Mouse (Mus musculus) limb, embryonic 11.5 days (tissue): ENCODE data around the gene C2cd2l. TPM values are rescaled to one million over a fixed set of nuclear protein-coding genes. Genes with fewer than 3 reads are reported as not detected.

Source experiments
- ATAC-seq: fragments of 200-750 bp; cut with Nextera tagmentation; 2 replicates; pipeline ENCODE4 v1.8.0; 2017; ENCODE audit warnings: low read depth; ENCODE audit not compliant: insufficient number of reproducible peaks, low FRiP score, low TSS enrichment
- DNase-seq: peaks from one replicate; pipeline ENCODE4 v3.0.0-alpha.2; 2015; ENCODE audit warnings: low spot score
- H3K27ac ChIP-seq: fragments of 300-500 bp; sonication (generic); replicated peaks from 2 replicates; pipeline ENCODE4 v1.5.1; 2014; ENCODE audit warnings: low read depth, mild to moderate bottlenecking, low read length
- H3K27me3 ChIP-seq: fragments of 300-500 bp; sonication (generic); 2 replicates; pipeline ENCODE4 v1.6.1; 2014; ENCODE audit warnings: mild to moderate bottlenecking, low read length, mixed read lengths; ENCODE audit not compliant: control insufficient read depth, insufficient read depth
- H3K36me3 ChIP-seq: fragments of 300-500 bp; sonication (generic); 2 replicates; pipeline ENCODE4 v1.6.1; 2014; ENCODE audit warnings: mild to moderate bottlenecking, low read length, moderate library complexity, mixed read lengths; ENCODE audit not compliant: control insufficient read depth, insufficient read depth
- H3K4me1 ChIP-seq: fragments of 300-500 bp; sonication (generic); 2 replicates; pipeline ENCODE4 v1.6.1; 2014; ENCODE audit warnings: low read length, mixed read lengths; ENCODE audit not compliant: control insufficient read depth, insufficient read depth
- H3K4me2 ChIP-seq: fragments of 300-500 bp; sonication (generic); 2 replicates; pipeline ENCODE4 v1.6.1; 2014; ENCODE audit warnings: low read depth, mild to moderate bottlenecking, moderate library complexity; ENCODE audit not compliant: severe bottlenecking
- H3K4me3 ChIP-seq: fragments of 300-500 bp; sonication (generic); 2 replicates; pipeline ENCODE4 v1.5.1; 2014; ENCODE audit warnings: low read depth, low read length
- H3K9ac ChIP-seq: fragments of 300-500 bp; sonication (generic); 2 replicates; pipeline ENCODE4 v1.6.1; 2014; ENCODE audit warnings: mild to moderate bottlenecking, low read length
- H3K9me3 ChIP-seq: fragments of 300-500 bp; sonication (generic); 2 replicates; pipeline ENCODE4 v1.6.1; 2016; ENCODE audit warnings: low read length; ENCODE audit not compliant: control insufficient read depth
- WGBS: fragments of 180-500 bp; shearing (Covaris S2); extraction: QIAGEN DNeasy Blood & Tissue Kit; methylation state at CpG from one replicate; pipeline ENCODE4 v1.1.7; 2014; 5-methylcytosine and 5-hydroxymethylcytosine counted together
- polyA plus RNA-seq: library from polyadenylated mRNA; unstranded; fragments of >200 nt; fragmentation: Nextera tagmentation; extraction: Ambion mirVana; gene quantifications from 2 replicates; pipeline ENCODE4 v1.2.1, GENCODE M21; 2014

C2cd2l gene
- polyA plus RNA-seq, 1 experiment from 2014 or later: 6.5 TPM

DNA sequence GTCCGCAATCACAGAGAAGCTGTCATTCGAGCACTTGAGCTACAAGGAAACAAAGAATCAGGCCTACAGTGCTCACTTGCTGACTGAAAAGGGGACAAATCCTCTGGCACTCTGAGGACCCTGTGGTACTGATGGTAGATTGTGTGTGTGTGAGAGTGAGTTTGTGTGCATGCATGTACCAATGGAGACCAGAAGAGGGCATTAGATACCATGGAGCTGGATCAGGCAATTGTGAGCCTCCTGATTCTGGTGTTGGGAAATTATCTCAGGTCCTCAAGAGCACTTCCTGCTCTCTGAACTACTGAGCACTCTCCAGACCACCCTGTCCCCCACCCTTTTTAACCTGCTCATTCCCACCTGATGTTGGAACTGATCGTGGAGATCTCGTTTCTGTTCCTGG lies 28.5 kb upstream of the C2cd2l start:
- ATAC-seq (no peak), DNase-seq (no peak)
- Histone ChIP-seq H3K4me3 (no peak overlapping the region), H3K36me3 (peaks cover 28% of the 10 kb centered on the region), H3K27me3 (no peaks in the 10 kb centered on the region), H3K9ac (no peak overlapping the region), H3K27ac (no peak overlapping the region), H3K4me1 (no peaks in the 10 kb centered on the region), H3K4me2 (no peak overlapping the region), H3K9me3 (no peaks in the 10 kb centered on the region)
- WGBS: 91% methylated on average over 4 of the region's 4 CpGs

DNA sequence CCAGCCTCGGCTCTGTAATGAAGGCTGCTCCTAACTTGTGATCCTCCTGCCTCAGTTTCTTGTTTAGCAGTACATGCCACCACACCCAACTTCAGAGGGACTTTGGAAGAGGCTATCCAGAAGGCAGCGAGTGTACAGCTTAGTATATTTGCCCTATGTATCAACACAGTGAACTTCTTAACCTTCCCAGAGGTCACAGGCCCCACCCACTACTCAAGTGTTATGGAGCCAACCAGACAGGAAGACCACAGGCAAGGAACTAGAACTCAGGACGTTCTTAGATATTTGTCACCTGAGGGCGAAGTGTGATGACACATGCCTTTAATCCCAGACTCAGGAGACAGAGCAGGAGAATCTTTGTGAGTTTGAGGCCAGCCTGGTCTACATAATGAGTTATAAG lies 27.5 kb upstream of the C2cd2l start:
- H3K4me3 ChIP-seq: no peak overlapping the region
- no peaks in the 10 kb centered on the region for H3K27me3 ChIP-seq
- no peak overlapping the region for H3K27ac ChIP-seq
- no peaks in the 10 kb centered on the region for H3K9me3 ChIP-seq
- ATAC-seq: no peak
- no peaks in the 10 kb centered on the region; the same call in 1 of the 2 replicates for H3K4me1 ChIP-seq
- DNase-seq: no peak
- no peak overlapping the region for H3K9ac ChIP-seq
- peaks cover 23% of the 10 kb centered on the region for H3K36me3 ChIP-seq
- 85% methylated on average over 4 of the region's 4 CpGs for WGBS
- H3K4me2 ChIP-seq: no peak overlapping the region

DNA sequence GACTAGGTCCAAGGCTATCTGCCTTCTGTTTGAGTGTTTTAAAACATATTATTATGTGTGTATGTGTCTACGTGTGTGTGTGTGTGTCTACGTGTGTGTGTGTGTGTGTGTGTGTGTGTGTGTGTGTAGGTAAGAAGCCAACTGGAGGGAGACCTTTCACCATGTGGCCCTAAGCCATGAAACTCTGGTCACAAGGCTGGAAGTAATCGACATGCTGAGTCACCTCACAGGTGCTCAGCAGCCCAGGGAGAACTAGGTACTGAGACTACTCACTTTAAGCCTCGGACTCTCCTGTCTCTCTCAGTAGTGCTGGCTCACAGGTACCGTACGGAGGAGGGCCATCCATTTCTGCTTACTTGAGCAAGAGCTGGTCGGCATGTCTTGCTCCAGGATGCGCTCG lies 27.1 kb upstream of the C2cd2l start:
- DNase-seq: no peak

DNA sequence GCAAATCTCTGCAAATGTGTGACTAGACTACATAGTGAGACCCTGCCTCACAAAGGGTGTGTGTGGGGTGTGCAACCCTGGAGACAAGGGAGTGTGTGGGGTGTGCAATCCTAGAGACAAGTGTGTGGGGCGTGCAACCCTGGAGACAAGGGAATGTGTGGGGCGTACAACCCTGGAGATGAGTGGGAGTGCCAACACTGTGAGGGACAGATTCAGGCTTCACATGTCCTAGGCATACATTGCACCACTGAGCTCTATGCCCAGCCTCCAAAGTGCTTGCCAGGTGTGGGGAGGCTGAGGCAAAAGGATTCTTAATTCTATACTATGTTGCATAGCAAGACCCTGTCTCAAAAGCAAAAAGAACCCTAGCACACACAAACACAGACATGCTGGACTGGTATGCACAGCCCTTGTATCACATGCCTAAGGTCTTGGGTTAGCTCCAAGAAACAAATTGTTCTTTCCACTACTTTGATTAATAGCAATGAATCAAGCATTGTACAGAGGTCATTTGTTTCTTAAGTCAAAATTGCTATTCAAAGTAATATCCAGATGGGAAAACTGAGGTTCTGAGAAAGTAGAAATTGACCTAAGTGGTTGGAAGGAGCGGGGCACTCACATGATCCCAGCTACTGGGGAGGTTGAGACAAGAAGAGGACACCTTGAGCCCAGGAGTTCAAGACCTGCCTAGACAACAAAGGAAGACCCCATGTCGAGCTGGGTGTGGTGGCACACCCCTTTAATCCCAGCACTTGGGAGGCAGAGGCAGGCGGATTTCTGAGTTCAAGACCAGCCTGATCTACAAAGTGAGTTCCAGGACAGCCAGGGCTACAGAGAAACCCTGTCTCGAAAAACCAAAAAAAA lies 25.7 kb upstream of the C2cd2l start:
- Histone ChIP-seq H3K4me2 (no peak overlapping the region), H3K27me3 (no peaks in the 10 kb centered on the region), H3K4me1 (no peaks in the 10 kb centered on the region; the same call in none of the 2 replicates), H3K9me3 (no peaks in the 10 kb centered on the region), H3K4me3 (no peak overlapping the region), H3K9ac (no peak overlapping the region), H3K27ac (no peak overlapping the region), H3K36me3 (peaks cover 16% of the 10 kb centered on the region)
- no peak for ATAC-seq
- no peak for DNase-seq
- 87% methylated on average over 6 of the region's 6 CpGs for WGBS

More for the DNA sequence above, 27.1 kb upstream of the C2cd2l start:
- no peaks in the 10 kb centered on the region for H3K27me3 ChIP-seq
- H3K9ac ChIP-seq: no peak overlapping the region
- H3K9me3 ChIP-seq: no peaks in the 10 kb centered on the region
- no peak overlapping the region for H3K27ac ChIP-seq
- H3K4me3 ChIP-seq: no peak overlapping the region
- peaks cover 19% of the 10 kb centered on the region for H3K36me3 ChIP-seq
- no peak overlapping the region for H3K4me2 ChIP-seq
- WGBS: 96% methylated on average over 9 of the region's 9 CpGs
- no peaks in the 10 kb centered on the region; the same call in none of the 2 replicates for H3K4me1 ChIP-seq
- ATAC-seq: no peak

DNA sequence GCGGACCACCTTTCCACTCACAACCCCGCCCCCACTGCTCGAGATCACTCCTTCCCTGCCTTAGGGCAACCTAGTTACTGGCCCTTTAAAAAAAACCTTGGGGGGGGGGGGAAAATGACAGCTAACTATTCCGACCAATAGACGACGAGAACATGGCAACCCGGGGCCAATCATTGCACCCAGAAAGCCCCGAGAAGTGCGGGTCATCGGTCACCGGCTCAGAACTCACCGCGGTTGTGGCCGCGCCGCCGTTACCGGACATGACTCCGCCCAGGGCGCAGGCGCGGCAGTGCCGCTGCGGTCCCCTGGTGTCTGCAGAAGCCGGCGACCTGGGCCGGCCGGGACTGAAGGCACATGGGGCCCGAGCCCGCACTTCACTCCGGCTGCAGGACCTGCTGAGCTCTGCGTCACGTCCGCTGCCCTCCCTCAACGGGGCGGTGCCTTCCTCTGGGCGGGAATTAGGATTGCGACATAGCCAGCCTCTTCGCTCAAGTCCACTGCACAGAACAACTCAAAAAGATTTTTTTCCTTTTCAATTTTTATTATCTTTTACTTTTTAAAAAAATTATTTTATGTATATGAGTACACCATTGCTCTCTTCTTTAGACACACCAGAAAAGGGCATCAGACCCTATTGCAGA lies 23.8 kb upstream of the C2cd2l start, which contains the start of gene Hmbs:
TSS of gene Hmbs (minus strand) at position 448 of the 641 bp plus-strand sequence.
- Histone ChIP-seq H3K9ac (peak within 1 kb of the TSS; percentile 93), H3K27ac (peak within 1 kb of the TSS; percentile 97), H3K27me3 (no peaks in the 10 kb centered on the region), H3K4me3 (peak within 1 kb of the TSS; percentile 80), H3K9me3 (no peaks in the 10 kb centered on the region), H3K4me2 (peak within 1 kb of the TSS; percentile 61), H3K4me1 (no peaks in the 10 kb centered on the region; the same call in none of the 2 replicates), H3K36me3 (peaks cover 17% of the 10 kb centered on the region)
- WGBS: under 1% methylated on average over 39 of the region's 39 CpGs
- ATAC-seq (peak; percentile 93), DNase-seq (peak; percentile 92)

DNA sequence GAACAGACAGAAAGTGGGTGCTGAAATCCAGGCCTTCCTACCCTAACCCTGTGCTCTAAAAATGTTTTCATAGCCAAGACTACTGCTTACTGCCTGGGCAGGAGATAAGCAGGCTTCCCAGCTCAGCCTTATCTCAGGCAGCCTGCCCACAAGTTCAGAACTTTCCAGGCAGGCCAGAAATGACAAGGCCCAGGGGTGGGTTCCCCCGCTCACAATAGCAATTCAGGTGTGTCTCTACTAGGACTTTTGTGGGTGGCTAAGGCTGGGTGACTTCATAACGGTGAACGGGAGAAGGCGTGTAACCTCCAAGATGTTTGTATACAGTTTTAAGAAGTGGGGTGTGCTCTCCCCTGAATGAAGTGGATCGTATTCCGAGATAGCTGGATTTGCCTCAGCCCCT lies 23.2 kb upstream of the C2cd2l start:
- 15% methylated on average over 6 of the region's 6 CpGs for WGBS
- Histone ChIP-seq H3K4me3 (peak overlapping the region; percentile 80), H3K36me3 (peaks cover 11% of the 10 kb centered on the region), H3K9me3 (no peaks in the 10 kb centered on the region), H3K27ac (peak overlapping the region; percentile 97), H3K4me2 (peak overlapping the region; percentile 61), H3K27me3 (no peaks in the 10 kb centered on the region), H3K4me1 (no peaks in the 10 kb centered on the region; the same call in none of the 2 replicates), H3K9ac (peak overlapping the region; percentile 93)
- DNase-seq (no peak), ATAC-seq (0 out of 2 replicates have a peak, but pooled peaks have one; percentile 4)

DNA sequence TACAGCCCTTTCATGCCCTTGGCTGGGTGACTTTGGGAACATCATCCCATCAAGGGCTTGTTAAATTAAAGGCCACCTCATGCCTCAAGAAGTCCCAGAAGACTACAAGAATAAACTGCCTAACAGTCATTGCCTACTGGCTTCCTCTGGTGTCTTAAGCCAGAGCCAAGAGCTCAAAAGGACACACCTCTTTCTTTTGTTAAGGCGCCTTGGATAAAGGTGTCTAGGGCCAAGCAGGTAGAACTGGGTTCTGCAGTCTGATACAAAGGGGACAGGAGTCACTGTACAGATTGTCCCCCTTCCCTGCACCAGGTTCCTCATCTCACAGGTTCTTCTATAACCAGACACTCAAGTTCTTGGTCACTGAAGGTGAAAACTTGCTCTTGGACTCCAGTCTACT lies 22.5 kb upstream of the C2cd2l start:
- H3K27ac ChIP-seq: peak overlapping the region; percentile 36; the same call in 1 of the 2 replicates
- peaks cover 3% of the 10 kb centered on the region for H3K4me1 ChIP-seq
- H3K9me3 ChIP-seq: no peaks in the 10 kb centered on the region
- no peak for ATAC-seq
- H3K4me3 ChIP-seq: no peak overlapping the region
- H3K27me3 ChIP-seq: no peaks in the 10 kb centered on the region
- 0 out of 2 replicates have a peak overlapping the region, but pooled peaks have one; percentile 12 for H3K4me2 ChIP-seq
- 100% methylated on average over 1 of the region's 1 CpGs for WGBS
- no peak for DNase-seq
- peaks cover 7% of the 10 kb centered on the region; the same call in 1 of the 2 replicates for H3K36me3 ChIP-seq
- H3K9ac ChIP-seq: no peak overlapping the region

DNA sequence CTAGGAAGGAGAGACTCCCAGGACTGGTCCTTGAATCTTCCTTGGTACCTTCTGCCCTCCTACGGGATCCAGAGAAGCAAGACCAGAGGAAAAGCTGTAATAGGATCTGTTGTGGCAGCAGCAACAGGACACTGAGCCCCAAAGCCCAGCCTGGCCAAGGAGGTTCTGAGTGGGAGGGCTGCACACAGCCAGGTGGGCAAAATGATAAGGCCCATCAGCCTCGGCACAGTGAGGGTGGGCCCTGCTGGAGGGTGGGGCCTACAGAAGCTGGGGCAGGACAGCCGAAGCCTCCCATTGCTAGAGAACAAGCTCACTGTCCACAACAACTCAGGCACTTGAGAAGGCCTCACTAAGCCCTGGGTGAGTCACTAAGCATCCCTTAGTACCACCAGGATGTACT lies 22.1 kb upstream of the C2cd2l start:
- Histone ChIP-seq H3K4me2 (no peak overlapping the region), H3K36me3 (peaks cover 7% of the 10 kb centered on the region; the same call in 1 of the 2 replicates), H3K9me3 (no peaks in the 10 kb centered on the region), H3K9ac (no peak overlapping the region), H3K4me3 (0 out of 2 replicates have a peak overlapping the region, but pooled peaks have one; percentile 5), H3K27me3 (no peaks in the 10 kb centered on the region), H3K27ac (peak overlapping the region; percentile 36; the same call in 1 of the 2 replicates), H3K4me1 (peaks cover 5% of the 10 kb centered on the region)
- ATAC-seq (no peak), DNase-seq (no peak)
- 83% methylated on average over 3 of the region's 3 CpGs for WGBS
